Mouse (Mus musculus): ENCODE data around the gene Spryd4. TPM values are rescaled to one million over a fixed set of nuclear protein-coding genes. Genes with fewer than 3 reads are reported as not detected.
A peak's percentile ranks its signal among the peaks of the same experiment; 100 is the strongest.
"Not testable (repeated sequence)": the region's sequence is repeated elsewhere in the genome, so short reads cannot be mapped to it uniquely, and the experiment has no call there.

Spryd4 gene
- polyA plus RNA-seq (2015; fragmentation: Nextera tagmentation; extraction: Ambion mirVana), result 45.1 and 46.1 TPM in 2 replicates

- peak within 1 kb of the TSS; percentile 68 for H3K27ac ChIP-seq (ENCODE audit: low read length)
- peak within 1 kb of the TSS; percentile 77 for H3K9ac ChIP-seq (ENCODE audit: low read length)
- WGBS, result under 1% methylated on average over 30 of the region's 30 CpGs
- H3K4me2 ChIP-seq (ENCODE audit: low read depth, low read length), result peak within 1 kb of the TSS; percentile 97
- peak; percentile 90 for ATAC-seq (replicated peaks; ENCODE audit: extremely low read depth, insufficient read depth, low FRiP score)
- H3K9me3 ChIP-seq (replicated peaks; ENCODE audit: control insufficient read depth, low read length), result no peaks in the 10 kb centered on the region
- 0 out of 2 replicates have a peak, but pooled peaks cover 3% of the 10 kb centered on the region for H3K27me3 ChIP-seq (ENCODE audit: control insufficient read depth, insufficient read depth, low read length)
- peak within 1 kb of the TSS; percentile 84 for H3K4me3 ChIP-seq (ENCODE audit: low read length)
- H3K4me1 ChIP-seq (ENCODE audit: control insufficient read depth, insufficient read depth, low read length), result peaks cover 7% of the 10 kb centered on the region
- H3K36me3 ChIP-seq (ENCODE audit: control insufficient read depth, insufficient read depth), result no peaks in the 10 kb centered on the region
Measured at GRCm38 (mm10) chr10:128211390-128212108, at the start of gene Spryd4. Gene Spryd4, minus strand, starts transcription at chr10:128211807.

GRCm38 (mm10) chr10:128260376-128260775, 48.8 kb upstream of the Spryd4 start:
- not testable (repeated sequence) for H3K4me3 ChIP-seq (ENCODE audit: low read length); H3K9ac ChIP-seq (ENCODE audit: low read length); H3K36me3 ChIP-seq (ENCODE audit: control insufficient read depth, insufficient read depth); H3K4me1 ChIP-seq (ENCODE audit: control insufficient read depth, insufficient read depth, low read length); H3K27ac ChIP-seq (ENCODE audit: low read length); ATAC-seq (replicated peaks; ENCODE audit: extremely low read depth, insufficient read depth, low FRiP score); H3K4me2 ChIP-seq (ENCODE audit: low read depth, low read length); H3K9me3 ChIP-seq (replicated peaks; ENCODE audit: control insufficient read depth, low read length); H3K27me3 ChIP-seq (ENCODE audit: control insufficient read depth, insufficient read depth, low read length)
- 85% methylated on average over 7 of the region's 7 CpGs for WGBS

GRCm38 (mm10) chr10:128259946-128260345, 48.3 kb upstream of the Spryd4 start:
- Histone ChIP-seq H3K27ac (ENCODE audit: low read length) (no peak overlapping the region), H3K4me1 (ENCODE audit: control insufficient read depth, insufficient read depth, low read length) (no peaks in the 10 kb centered on the region), H3K4me2 (ENCODE audit: low read depth, low read length) (no peak overlapping the region), H3K9me3 (replicated peaks; ENCODE audit: control insufficient read depth, low read length) (no peaks in the 10 kb centered on the region), H3K4me3 (ENCODE audit: low read length) (no peak overlapping the region), H3K27me3 (ENCODE audit: control insufficient read depth, insufficient read depth, low read length) (no peaks in the 10 kb centered on the region), H3K9ac (ENCODE audit: low read length) (no peak overlapping the region), H3K36me3 (ENCODE audit: control insufficient read depth, insufficient read depth) (no peaks in the 10 kb centered on the region)
- no peak for ATAC-seq (replicated peaks; ENCODE audit: extremely low read depth, insufficient read depth, low FRiP score)
- 78% methylated on average over 5 of the region's 5 CpGs for WGBS

GRCm38 (mm10) chr10:128258953-128259352, 47.3 kb upstream of the Spryd4 start:
- Histone ChIP-seq H3K9ac (ENCODE audit: low read length) (no peak overlapping the region), H3K36me3 (ENCODE audit: control insufficient read depth, insufficient read depth) (no peaks in the 10 kb centered on the region), H3K27me3 (ENCODE audit: control insufficient read depth, insufficient read depth, low read length) (no peaks in the 10 kb centered on the region), H3K4me1 (ENCODE audit: control insufficient read depth, insufficient read depth, low read length) (no peaks in the 10 kb centered on the region), H3K4me2 (ENCODE audit: low read depth, low read length) (no peak overlapping the region), H3K4me3 (ENCODE audit: low read length) (no peak overlapping the region), H3K9me3 (replicated peaks; ENCODE audit: control insufficient read depth, low read length) (no peaks in the 10 kb centered on the region), H3K27ac (ENCODE audit: low read length) (no peak overlapping the region)
- ATAC-seq (replicated peaks; ENCODE audit: extremely low read depth, insufficient read depth, low FRiP score), result no peak
- 66% methylated on average over 4 of the region's 4 CpGs for WGBS

- Histone ChIP-seq H3K9ac (ENCODE audit: low read length) (no peak overlapping the region), H3K36me3 (ENCODE audit: control insufficient read depth, insufficient read depth) (peaks cover 15% of the 10 kb centered on the region; the same call in 1 of the 2 replicates), H3K4me1 (ENCODE audit: control insufficient read depth, insufficient read depth, low read length) (no peaks in the 10 kb centered on the region), H3K9me3 (replicated peaks; ENCODE audit: control insufficient read depth, low read length) (no peaks in the 10 kb centered on the region), H3K4me3 (ENCODE audit: low read length) (no peak overlapping the region), H3K27me3 (ENCODE audit: control insufficient read depth, insufficient read depth, low read length) (no peaks in the 10 kb centered on the region), H3K4me2 (ENCODE audit: low read depth, low read length) (no peak overlapping the region), H3K27ac (ENCODE audit: low read length) (no peak overlapping the region)
- no peak for ATAC-seq (replicated peaks; ENCODE audit: extremely low read depth, insufficient read depth, low FRiP score)
- WGBS, result 78% methylated on average over 8 of the region's 8 CpGs
Measured at GRCm38 (mm10) chr10:128256328-128256727, 44.7 kb upstream of the Spryd4 start.

- ATAC-seq (replicated peaks; ENCODE audit: extremely low read depth, insufficient read depth, low FRiP score), result no peak
- H3K9me3 ChIP-seq (replicated peaks; ENCODE audit: control insufficient read depth, low read length), result no peaks in the 10 kb centered on the region
- no peak overlapping the region for H3K9ac ChIP-seq (ENCODE audit: low read length)
- H3K27me3 ChIP-seq (ENCODE audit: control insufficient read depth, insufficient read depth, low read length), result no peaks in the 10 kb centered on the region
- WGBS, result 78% methylated on average over 8 of the region's 8 CpGs
- peaks cover 17% of the 10 kb centered on the region; the same call in 1 of the 2 replicates for H3K36me3 ChIP-seq (ENCODE audit: control insufficient read depth, insufficient read depth)
- H3K4me3 ChIP-seq (ENCODE audit: low read length), result no peak overlapping the region
- H3K4me1 ChIP-seq (ENCODE audit: control insufficient read depth, insufficient read depth, low read length), result no peaks in the 10 kb centered on the region
- H3K4me2 ChIP-seq (ENCODE audit: low read depth, low read length), result no peak overlapping the region
- H3K27ac ChIP-seq (ENCODE audit: low read length), result no peak overlapping the region
Measured at GRCm38 (mm10) chr10:128255925-128256324, 44.3 kb upstream of the Spryd4 start.

GRCm38 (mm10) chr10:128253677-128254255, 42.2 kb upstream of the Spryd4 start, which contains the start of gene Apon:
Gene Apon, plus strand, starts transcription at chr10:128254096.
- Histone ChIP-seq H3K9ac (ENCODE audit: low read length) (no peak within 1 kb of the TSS), H3K27me3 (ENCODE audit: control insufficient read depth, insufficient read depth, low read length) (no peaks in the 10 kb centered on the region), H3K4me2 (ENCODE audit: low read depth, low read length) (no peak within 1 kb of the TSS), H3K27ac (ENCODE audit: low read length) (no peak within 1 kb of the TSS), H3K4me1 (ENCODE audit: control insufficient read depth, insufficient read depth, low read length) (no peaks in the 10 kb centered on the region), H3K4me3 (ENCODE audit: low read length) (no peak within 1 kb of the TSS), H3K9me3 (replicated peaks; ENCODE audit: control insufficient read depth, low read length) (no peaks in the 10 kb centered on the region), H3K36me3 (ENCODE audit: control insufficient read depth, insufficient read depth) (peaks cover 32% of the 10 kb centered on the region)
- WGBS, result 83% methylated on average over 4 of the region's 4 CpGs
- ATAC-seq (replicated peaks; ENCODE audit: extremely low read depth, insufficient read depth, low FRiP score), result no peak

GRCm38 (mm10) chr10:128250565-128250964, 39.0 kb upstream of the Spryd4 start:
- Histone ChIP-seq H3K9me3 (replicated peaks; ENCODE audit: control insufficient read depth, low read length) (no peaks in the 10 kb centered on the region), H3K4me2 (ENCODE audit: low read depth, low read length) (no peak overlapping the region), H3K4me3 (ENCODE audit: low read length) (no peak overlapping the region), H3K9ac (ENCODE audit: low read length) (no peak overlapping the region), H3K27ac (ENCODE audit: low read length) (no peak overlapping the region), H3K4me1 (ENCODE audit: control insufficient read depth, insufficient read depth, low read length) (no peaks in the 10 kb centered on the region), H3K27me3 (ENCODE audit: control insufficient read depth, insufficient read depth, low read length) (no peaks in the 10 kb centered on the region), H3K36me3 (ENCODE audit: control insufficient read depth, insufficient read depth) (peaks cover 36% of the 10 kb centered on the region)
- ATAC-seq (replicated peaks; ENCODE audit: extremely low read depth, insufficient read depth, low FRiP score), result no peak
- WGBS, result 91% methylated on average over 13 of the region's 13 CpGs

- 71% methylated on average over 17 of the region's 17 CpGs for WGBS
- peak overlapping the region; percentile 78 for H3K27ac ChIP-seq (ENCODE audit: low read length)
- H3K4me2 ChIP-seq (ENCODE audit: low read depth, low read length), result peak overlapping the region; percentile 23
- no peaks in the 10 kb centered on the region for H3K9me3 ChIP-seq (replicated peaks; ENCODE audit: control insufficient read depth, low read length)
- H3K27me3 ChIP-seq (ENCODE audit: control insufficient read depth, insufficient read depth, low read length), result no peaks in the 10 kb centered on the region
- H3K9ac ChIP-seq (ENCODE audit: low read length), result no peak overlapping the region
- ATAC-seq (replicated peaks; ENCODE audit: extremely low read depth, insufficient read depth, low FRiP score), result peak; percentile 71
- peak overlapping the region; percentile 9; the same call in 1 of the 2 replicates for H3K4me3 ChIP-seq (ENCODE audit: low read length)
- peaks cover 37% of the 10 kb centered on the region for H3K36me3 ChIP-seq (ENCODE audit: control insufficient read depth, insufficient read depth)
- peaks cover 5% of the 10 kb centered on the region; the same call in 1 of the 2 replicates for H3K4me1 ChIP-seq (ENCODE audit: control insufficient read depth, insufficient read depth, low read length)
Measured at GRCm38 (mm10) chr10:128247020-128247732, 35.6 kb upstream of the Spryd4 start.

Measured in heart, embryonic 16.5 days (tissue).